Mouse (Mus musculus): ENCODE results near the gene Utp20.

- TF ChIP-seq CTCF (IDR thresholded peaks at IDR 0.05; ENCODE audit: insufficient read depth, low read length): no peak
- no peak for TF ChIP-seq POLR2A (IDR thresholded peaks at IDR 0.05; ENCODE audit: borderline replicate concordance, extremely low read depth, low read depth, low read length)
Measured at GRCm38 (mm10) chr10:88866017-88866416, 39.4 kb upstream of the Utp20 start.

All from lung, adult 2 months (tissue).